Mouse (Mus musculus) embryonic facial prominence, embryonic 14.5 days (tissue): ENCODE measurements at regions not wholly inside any gene's neighbourhood (a gene's known extent, or its start where the extent isn't known, plus 50 kb on each side); places are given as distances from the start of the nearest gene placed in this dataset.
A peak's percentile ranks its signal among the peaks of the same experiment; 100 is the strongest.

ENCODE experiments used
- ATAC-seq: fragments of 200-750 bp; cut with Nextera tagmentation; 2 replicates; pipeline ENCODE4 v1.8.0; 2017; ENCODE audit warnings: low read depth, moderate number of reproducible peaks, moderate TSS enrichment
- DNase-seq: peaks from one replicate; pipeline ENCODE4 v3.0.0-alpha.2; 2015; ENCODE audit warnings: low spot score
- H3K27ac ChIP-seq: fragments of 300-500 bp; sonication (generic); replicated peaks from 2 replicates; pipeline ENCODE4 v1.5.1; 2014; ENCODE audit warnings: low read depth, mild to moderate bottlenecking, low read length, moderate library complexity
- H3K27me3 ChIP-seq: fragments of 300-500 bp; sonication (generic); replicated peaks from 2 replicates; pipeline ENCODE4 v1.6.1; 2014; ENCODE audit warnings: low read length; ENCODE audit not compliant: control insufficient read depth, insufficient read depth
- H3K36me3 ChIP-seq: fragments of 300-500 bp; sonication (generic); 2 replicates; pipeline ENCODE4 v1.6.1; 2014; ENCODE audit warnings: low read length, mixed read lengths; ENCODE audit not compliant: control insufficient read depth, insufficient read depth
- H3K4me1 ChIP-seq: fragments of 300-500 bp; sonication (generic); 2 replicates; pipeline ENCODE4 v1.6.1; 2014; ENCODE audit warnings: antibody characterized with exemption, low read length; ENCODE audit not compliant: control insufficient read depth, insufficient read depth
- H3K4me2 ChIP-seq: fragments of 300-500 bp; sonication (generic); 2 replicates; pipeline ENCODE4 v1.6.1; 2014; ENCODE audit warnings: low read depth, mild to moderate bottlenecking, low read length, moderate library complexity, mixed read lengths
- H3K4me3 ChIP-seq: fragments of 300-500 bp; sonication (generic); 2 replicates; pipeline ENCODE4 v1.5.1; 2014; ENCODE audit warnings: low read depth, mild to moderate bottlenecking, low read length
- H3K9ac ChIP-seq: fragments of 300-500 bp; sonication (generic); 2 replicates; pipeline ENCODE4 v1.6.1; 2014; ENCODE audit warnings: low read depth, mild to moderate bottlenecking, low read length, moderate library complexity, mixed read lengths
- H3K9me3 ChIP-seq: fragments of 300-500 bp; sonication (generic); 2 replicates; pipeline ENCODE4 v1.6.1; 2016; ENCODE audit warnings: low read length; ENCODE audit not compliant: control insufficient read depth
- WGBS: fragments of 180-500 bp; shearing (Covaris S2); extraction: QIAGEN DNeasy Blood & Tissue Kit; methylation state at CpG from one replicate; pipeline ENCODE4 v1.1.7; 2014; 5-methylcytosine and 5-hydroxymethylcytosine counted together

- Histone ChIP-seq H3K27ac (no peak overlapping the region), H3K9me3 (no peaks in the 10 kb centered on the region), H3K4me3 (no peak overlapping the region), H3K4me1 (no peaks in the 10 kb centered on the region), H3K36me3 (no peaks in the 10 kb centered on the region), H3K9ac (no peak overlapping the region), H3K4me2 (no peak overlapping the region), H3K27me3 (no peaks in the 10 kb centered on the region)
- DNase-seq (peak; percentile 22), ATAC-seq (no peak)
- WGBS: 53% methylated on average over 4 of the region's 4 CpGs
These were observed 370.3 kb upstream of the Smarca2 start for GRCm38 (mm10) chr19:26234539-26234938.

DNA sequence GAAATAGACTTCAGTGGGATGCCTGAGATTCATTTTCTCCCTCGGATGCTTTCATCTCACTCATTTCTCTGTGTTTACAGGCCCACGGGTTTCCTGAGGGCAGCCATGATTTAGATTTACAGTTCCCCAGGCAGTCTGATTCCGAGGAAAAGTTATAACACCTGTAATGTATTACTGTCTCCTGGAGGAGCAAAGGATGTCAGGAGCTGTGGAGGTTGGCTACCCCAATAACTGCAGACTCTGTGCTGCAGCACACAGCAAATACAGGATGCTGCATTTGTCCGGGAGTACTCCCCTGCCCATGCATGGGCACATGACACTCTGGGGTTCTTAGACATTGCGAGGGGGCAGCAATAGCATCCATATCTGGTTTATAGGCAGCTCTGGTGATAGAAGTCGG, 360.8 kb upstream of the Smarca2 start:
- Histone ChIP-seq H3K4me3 (no peak overlapping the region), H3K36me3 (no peaks in the 10 kb centered on the region), H3K27ac (no peak overlapping the region), H3K27me3 (no peaks in the 10 kb centered on the region), H3K4me1 (no peaks in the 10 kb centered on the region), H3K9me3 (no peaks in the 10 kb centered on the region), H3K9ac (no peak overlapping the region), H3K4me2 (no peak overlapping the region)
- WGBS: 44% methylated on average over 6 of the region's 6 CpGs
- no peak for DNase-seq
- ATAC-seq: no peak

DNA sequence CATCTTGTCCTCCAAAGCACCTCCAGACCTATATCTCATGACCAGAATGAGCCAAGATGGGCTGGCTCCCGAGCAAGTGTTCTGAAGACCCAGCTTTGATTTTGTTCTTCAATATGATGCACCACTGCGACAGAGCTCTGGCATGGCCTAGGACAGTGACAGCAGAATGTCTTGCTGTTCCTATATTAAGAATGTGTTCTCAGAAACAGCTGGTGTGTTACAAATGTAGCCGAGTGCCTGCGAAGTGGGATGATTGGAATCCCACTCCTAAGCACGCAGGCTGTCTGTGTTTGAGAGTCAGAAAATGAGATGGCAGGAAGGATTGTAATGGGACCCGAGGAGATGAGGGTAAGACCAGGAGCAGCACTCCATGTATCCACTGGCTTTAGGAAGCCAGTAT, 355.1 kb upstream of the Smarca2 start:
- no peak overlapping the region for H3K4me2 ChIP-seq
- H3K27me3 ChIP-seq: no peaks in the 10 kb centered on the region
- 0 out of 2 replicates have a peak, but pooled peaks cover 3% of the 10 kb centered on the region for H3K9me3 ChIP-seq
- H3K36me3 ChIP-seq: no peaks in the 10 kb centered on the region
- no peaks in the 10 kb centered on the region for H3K4me1 ChIP-seq
- H3K9ac ChIP-seq: no peak overlapping the region
- no peak overlapping the region for H3K4me3 ChIP-seq
- DNase-seq (no peak), ATAC-seq (no peak)
- 79% methylated on average over 6 of the region's 6 CpGs for WGBS
- H3K27ac ChIP-seq: no peak overlapping the region

GRCm38 (mm10) chr19:26258677-26259076, 346.2 kb upstream of the Smarca2 start:
- Histone ChIP-seq H3K27me3 (no peaks in the 10 kb centered on the region), H3K9me3 (no peaks in the 10 kb centered on the region), H3K4me1 (no peaks in the 10 kb centered on the region), H3K27ac (no peak overlapping the region), H3K36me3 (no peaks in the 10 kb centered on the region), H3K9ac (no peak overlapping the region), H3K4me3 (no peak overlapping the region), H3K4me2 (no peak overlapping the region)
- DNase-seq (peak; percentile 40), ATAC-seq (0 out of 2 replicates have a peak, but pooled peaks have one; percentile 33)
- 50% methylated on average over 4 of the region's 4 CpGs for WGBS

- Histone ChIP-seq H3K9ac (no peak overlapping the region), H3K4me2 (no peak overlapping the region), H3K36me3 (no peaks in the 10 kb centered on the region), H3K9me3 (no peaks in the 10 kb centered on the region), H3K27me3 (no peaks in the 10 kb centered on the region), H3K4me3 (no peak overlapping the region), H3K27ac (no peak overlapping the region), H3K4me1 (no peaks in the 10 kb centered on the region)
- WGBS: 82% methylated on average over 2 of the region's 2 CpGs
- DNase-seq (no peak), ATAC-seq (no peak)
These were observed 343.3 kb upstream of the Smarca2 start for GRCm38 (mm10) chr19:26261530-26261929.

DNA sequence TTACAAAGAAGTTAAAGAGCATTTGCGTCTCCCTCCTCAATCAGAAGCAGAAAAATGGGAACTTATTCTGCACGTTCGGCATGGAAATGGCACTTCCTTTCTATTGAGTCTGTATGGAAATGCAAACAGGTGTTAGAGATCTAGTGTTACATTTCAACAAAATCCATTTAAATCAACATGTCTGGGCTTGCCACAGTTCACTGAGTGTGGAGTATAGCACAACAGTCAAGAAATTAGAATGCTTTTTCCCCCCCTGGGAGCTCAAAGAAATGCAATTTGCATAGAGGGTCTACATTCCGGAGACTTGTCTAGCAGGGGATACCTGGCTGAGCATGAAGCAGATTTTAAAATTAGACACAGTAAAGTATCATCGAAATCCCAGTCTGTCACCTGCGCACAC, 308.5 kb upstream of the Smarca2 start:
- H3K27ac ChIP-seq: no peak overlapping the region
- no peak overlapping the region for H3K4me3 ChIP-seq
- no peaks in the 10 kb centered on the region for H3K9me3 ChIP-seq
- DNase-seq (peak; percentile 62), ATAC-seq (no peak)
- no peak overlapping the region for H3K9ac ChIP-seq
- no peaks in the 10 kb centered on the region for H3K4me1 ChIP-seq
- H3K27me3 ChIP-seq: no peaks in the 10 kb centered on the region
- WGBS: 59% methylated on average over 6 of the region's 6 CpGs
- no peaks in the 10 kb centered on the region for H3K36me3 ChIP-seq
- H3K4me2 ChIP-seq: no peak overlapping the region

DNA sequence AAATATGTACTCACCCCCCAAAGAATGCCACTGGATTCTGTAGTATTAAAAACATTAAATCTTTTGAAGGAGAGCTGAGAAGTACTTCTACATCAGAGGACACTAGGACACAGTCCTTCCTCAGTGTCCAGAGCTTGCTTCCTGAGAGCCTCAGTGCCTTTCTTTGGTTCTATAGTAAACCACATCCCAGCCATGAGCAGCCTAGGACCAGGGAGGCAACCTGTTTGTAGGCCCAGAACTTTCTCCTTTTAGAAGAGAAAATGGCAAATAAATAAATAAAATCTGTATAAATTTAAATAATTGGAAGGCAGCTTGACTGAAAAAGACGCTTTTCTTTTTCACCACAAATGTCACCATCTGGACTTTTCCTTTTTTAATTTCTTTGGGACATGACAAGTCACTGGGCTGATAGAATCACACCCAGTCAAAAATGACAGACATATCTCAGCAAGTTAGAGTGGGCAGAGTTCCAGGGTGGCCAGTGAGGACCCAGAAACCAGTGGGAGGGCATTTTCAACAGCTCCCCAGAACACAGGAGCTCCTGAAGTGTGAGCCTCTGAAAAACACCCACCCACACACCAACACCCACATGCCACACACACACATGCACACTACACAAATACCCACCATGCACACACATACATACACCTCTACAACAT, 296.2 kb upstream of the Smarca2 start:
- Histone ChIP-seq H3K36me3 (no peaks in the 10 kb centered on the region), H3K4me3 (no peak overlapping the region), H3K4me1 (no peaks in the 10 kb centered on the region), H3K27me3 (no peaks in the 10 kb centered on the region), H3K4me2 (no peak overlapping the region), H3K9ac (no peak overlapping the region), H3K9me3 (no peaks in the 10 kb centered on the region), H3K27ac (no peak overlapping the region)
- WGBS: 73% methylated on average over 1 of the region's 1 CpGs
- DNase-seq (no peak), ATAC-seq (no peak)

GRCm38 (mm10) chr19:26318977-26319376, 285.9 kb upstream of the Smarca2 start:
- Histone ChIP-seq H3K4me1 (no peaks in the 10 kb centered on the region; the same call in 1 of the 2 replicates), H3K4me2 (no peak overlapping the region), H3K27ac (no peak overlapping the region), H3K9ac (no peak overlapping the region), H3K9me3 (no peaks in the 10 kb centered on the region), H3K36me3 (no peaks in the 10 kb centered on the region), H3K27me3 (no peaks in the 10 kb centered on the region), H3K4me3 (no peak overlapping the region)
- ATAC-seq: no peak
- WGBS: 60% methylated on average over 2 of the region's 2 CpGs
- peak; percentile 60 for DNase-seq

DNA sequence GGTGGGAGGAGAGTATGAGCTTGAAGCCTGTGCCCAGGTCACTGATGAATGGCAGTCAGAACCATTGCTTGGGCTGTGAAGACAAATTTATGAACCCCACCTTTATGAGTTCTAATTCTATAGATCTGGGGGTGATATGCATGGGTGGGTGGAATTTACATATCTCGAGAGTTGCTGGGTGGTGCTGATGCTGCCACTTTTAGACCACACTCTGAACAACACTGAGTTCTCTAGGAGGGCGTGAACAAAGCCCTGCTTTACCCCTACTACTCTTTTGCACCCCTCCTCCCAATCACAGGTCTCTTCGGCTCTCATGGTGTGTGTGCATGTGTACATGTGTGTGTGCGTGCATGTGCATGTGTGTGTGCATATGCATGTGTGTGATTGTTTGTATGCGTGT, 281.2 kb upstream of the Smarca2 start:
- no peaks in the 10 kb centered on the region for H3K4me1 ChIP-seq
- H3K27me3 ChIP-seq: no peaks in the 10 kb centered on the region
- 88% methylated on average over 5 of the region's 5 CpGs for WGBS
- H3K9ac ChIP-seq: no peak overlapping the region
- DNase-seq: no peak
- H3K4me3 ChIP-seq: no peak overlapping the region
- H3K36me3 ChIP-seq: no peaks in the 10 kb centered on the region
- no peaks in the 10 kb centered on the region for H3K9me3 ChIP-seq
- ATAC-seq: no peak
- H3K4me2 ChIP-seq: no peak overlapping the region
- H3K27ac ChIP-seq: no peak overlapping the region
